Mouse (Mus musculus) ES-E14 (cell line): ENCODE data around the gene Bbs12. TPM values are rescaled to one million over a fixed set of nuclear protein-coding genes. Genes with fewer than 3 reads are reported as not detected.

ENCODE experiments used
- DNase-seq: peaks from one replicate; pipeline ENCODE4 v3.0.0-alpha.2; 2013; ENCODE audit warnings: low read depth, low spot score
- H3K27ac ChIP-seq: 2 replicates; pipeline ENCODE4 v1.5.1; 2012; ENCODE audit warnings: low read depth, mild to moderate bottlenecking, low read length, moderate library complexity, mixed read lengths; ENCODE audit not compliant: poor library complexity, insufficient read depth, severe bottlenecking
- H3K36me3 ChIP-seq: 2 replicates; pipeline ENCODE4 v1.6.1; 2012; ENCODE audit warnings: mild to moderate bottlenecking, low read length, moderate library complexity, mixed read lengths; ENCODE audit not compliant: control insufficient read depth, poor library complexity, insufficient read depth, severe bottlenecking
- H3K4me1 ChIP-seq, 2 experiments: fragments of 150-350 bp in 1 of 2; sonication (generic) in 1 of 2; 2 replicates each; pipeline ENCODE4 v1.6.1; 2012; ENCODE audit warnings: low read length in 2 of 2, mild to moderate bottlenecking in 1 of 2, mixed read lengths in 1 of 2; ENCODE audit not compliant: control insufficient read depth in 2 of 2, insufficient read depth in 2 of 2, poor library complexity in 1 of 2
- H3K4me3 ChIP-seq, 2 experiments: fragments of 150-350 bp in 1 of 2; sonication (generic) in 1 of 2; 2 replicates each; pipeline ENCODE4 v1.5.1; 2012; ENCODE audit warnings: low read length in 2 of 2, low read depth in 1 of 2, mild to moderate bottlenecking in 1 of 2, mixed read lengths in 1 of 2; ENCODE audit not compliant: insufficient read depth in 1 of 2, poor library complexity in 1 of 2, severe bottlenecking in 1 of 2
- H3K9ac ChIP-seq: 2 replicates; pipeline ENCODE4 v1.6.1; 2012; ENCODE audit warnings: low read depth, mild to moderate bottlenecking, low read length, mixed read lengths; ENCODE audit not compliant: poor library complexity, insufficient read depth, severe bottlenecking
- H3K9me3 ChIP-seq: fragments of 150-350 bp; sonication (generic); 2 replicates; pipeline ENCODE4 v1.6.1; 2012; ENCODE audit warnings: low read depth, mild to moderate bottlenecking, low read length; ENCODE audit not compliant: control insufficient read depth, insufficient read depth
- CHD2 ChIP-seq: IDR thresholded peaks from 2 replicates; pipeline ENCODE4 v1.6.1; 2014; ENCODE audit warnings: mild to moderate bottlenecking, low read depth, low read length, inconsistent platforms
- HCFC1 ChIP-seq: IDR thresholded peaks from 2 replicates; pipeline ENCODE4 v1.6.1; 2012; ENCODE audit warnings: low read length, inconsistent platforms, borderline replicate concordance; ENCODE audit not compliant: insufficient read depth
- MAFK ChIP-seq: IDR thresholded peaks from 2 replicates; pipeline ENCODE4 v1.6.1; 2014; ENCODE audit warnings: mild to moderate bottlenecking, low read depth, low read length, inconsistent platforms; ENCODE audit not compliant: insufficient read depth
- ZC3H11A ChIP-seq: IDR thresholded peaks from 2 replicates; pipeline ENCODE4 v1.6.1; 2012; ENCODE audit warnings: low read depth, mild to moderate bottlenecking, inconsistent platforms, low read length, borderline replicate concordance
- ZNF384 ChIP-seq: IDR thresholded peaks from 2 replicates; pipeline ENCODE4 v1.6.1; 2012; ENCODE audit warnings: low read depth, low read length, inconsistent platforms
- in situ Hi-C, 2 experiments: fragments of 600-800 bp; cut with MboI; formaldehyde crosslinking; loops; one replicate each; pipeline ENCODE4 v1.15.1; 2025; ENCODE audit warnings: low sequenced_read_pairs in 2 of 2, inconsistent platforms in 1 of 2; ENCODE audit not compliant: unreplicated experiment in 2 of 2
- total RNA-seq: library from RNA; depleted of rRNA; stranded (reverse); fragments of 300-350 nt; gene quantifications from 2 replicates; pipeline ENCODE4 v1.2.3, GENCODE M21; 2012

Gene Bbs12
- total RNA-seq, 1 experiment, result 7.1 TPM

- Histone ChIP-seq H3K36me3 (no peaks in the 10 kb centered on the region), H3K27ac (no peak overlapping the region), H3K4me3 (no peak overlapping the region), H3K4me1 (no peaks in the 10 kb centered on the region), H3K9me3 (no peaks in the 10 kb centered on the region), H3K9ac (no peak overlapping the region)
- in situ Hi-C loops, result no loop called here
- DNase-seq, result no peak
- TF ChIP-seq MAFK (no peak), ZNF384 (no peak), ZC3H11A (no peak), CHD2 (no peak), HCFC1 (no peak)
Measured at GRCm38 (mm10) chr3:37274661-37275060, 37.7 kb upstream of the Bbs12 start.

GRCm38 (mm10) chr3:37280221-37280620 lies 32.1 kb upstream of the Bbs12 start:
- no peaks in the 10 kb centered on the region for H3K4me1 ChIP-seq
- H3K9ac ChIP-seq, result no peak overlapping the region
- H3K4me3 ChIP-seq, result no peak overlapping the region
- TF ChIP-seq ZNF384 (no peak), MAFK (no peak), ZC3H11A (no peak), HCFC1 (no peak), CHD2 (no peak)
- H3K9me3 ChIP-seq, result no peaks in the 10 kb centered on the region
- in situ Hi-C loops, result no loop called here
- no peak for DNase-seq
- no peaks in the 10 kb centered on the region for H3K36me3 ChIP-seq
- H3K27ac ChIP-seq, result no peak overlapping the region

- H3K4me3 ChIP-seq, result no peak overlapping the region
- H3K27ac ChIP-seq, result no peak overlapping the region
- no peak for DNase-seq
- no peaks in the 10 kb centered on the region for H3K36me3 ChIP-seq
- no peak overlapping the region for H3K9ac ChIP-seq
- no peaks in the 10 kb centered on the region for H3K9me3 ChIP-seq
- H3K4me1 ChIP-seq, result no peaks in the 10 kb centered on the region
- TF ChIP-seq ZC3H11A, result no peak
- no peak for TF ChIP-seq MAFK
- no peak for TF ChIP-seq CHD2
- TF ChIP-seq ZNF384, result no peak
- no peak for TF ChIP-seq HCFC1
- in situ Hi-C loops, result no loop called here
Measured at GRCm38 (mm10) chr3:37280871-37281270, 31.5 kb upstream of the Bbs12 start.

GRCm38 (mm10) chr3:37282299-37282922 lies 29.9 kb upstream of the Bbs12 start:
- H3K9ac ChIP-seq, result no peak overlapping the region
- no peaks in the 10 kb centered on the region for H3K4me1 ChIP-seq
- in situ Hi-C loops, result no loop called here
- DNase-seq, result no peak
- H3K9me3 ChIP-seq, result no peaks in the 10 kb centered on the region
- no peaks in the 10 kb centered on the region for H3K36me3 ChIP-seq
- no peak for TF ChIP-seq ZNF384
- TF ChIP-seq HCFC1, result no peak
- no peak for TF ChIP-seq ZC3H11A
- TF ChIP-seq MAFK, result no peak
- TF ChIP-seq CHD2, result no peak
- H3K27ac ChIP-seq, result no peak overlapping the region
- no peak overlapping the region for H3K4me3 ChIP-seq

GRCm38 (mm10) chr3:37283234-37283633 lies 29.1 kb upstream of the Bbs12 start:
- H3K4me3 ChIP-seq, result no peak overlapping the region
- TF ChIP-seq CHD2, result no peak
- no peak for TF ChIP-seq MAFK
- no peak for TF ChIP-seq ZNF384
- no peak for TF ChIP-seq HCFC1
- TF ChIP-seq ZC3H11A, result no peak
- no peaks in the 10 kb centered on the region for H3K9me3 ChIP-seq
- no peaks in the 10 kb centered on the region for H3K4me1 ChIP-seq
- no peak overlapping the region for H3K9ac ChIP-seq
- no peak overlapping the region for H3K27ac ChIP-seq
- no peak for DNase-seq
- no peaks in the 10 kb centered on the region for H3K36me3 ChIP-seq
- in situ Hi-C loops, result no loop called here
